Mouse (Mus musculus) forebrain, embryonic 12.5 days (tissue): ENCODE results near the gene Sympk. TPM values are rescaled to one million over a fixed set of nuclear protein-coding genes. Genes with fewer than 3 reads are reported as not detected.
"Not testable (repeated sequence)": the region's sequence is repeated elsewhere in the genome, so short reads cannot be mapped to it uniquely, and the experiment has no call there.

ENCODE experiments used
- ATAC-seq: fragments of 200-750 bp; cut with Nextera tagmentation; 2 replicates; pipeline ENCODE4 v1.8.0; 2017; ENCODE audit warnings: moderate TSS enrichment; ENCODE audit not compliant: low FRiP score
- H3K27ac ChIP-seq: fragments of 300-500 bp; sonication (generic); 2 replicates; pipeline ENCODE4 v1.5.1; 2016; ENCODE audit warnings: mild to moderate bottlenecking
- H3K27me3 ChIP-seq: fragments of 300-500 bp; sonication (generic); 2 replicates; pipeline ENCODE4 v1.6.1; 2016; ENCODE audit warnings: mild to moderate bottlenecking
- H3K36me3 ChIP-seq: fragments of 300-500 bp; sonication (generic); replicated peaks from 2 replicates; pipeline ENCODE4 v1.6.1; 2016; ENCODE audit warnings: mild to moderate bottlenecking
- H3K4me1 ChIP-seq: fragments of 300-500 bp; sonication (generic); 2 replicates; pipeline ENCODE4 v1.6.1; 2016
- H3K4me2 ChIP-seq: fragments of 300-500 bp; sonication (generic); 2 replicates; pipeline ENCODE4 v1.6.1; 2016; ENCODE audit warnings: mild to moderate bottlenecking, moderate library complexity
- H3K4me3 ChIP-seq: fragments of 300-500 bp; sonication (generic); replicated peaks from 2 replicates; pipeline ENCODE4 v1.5.1; 2016; ENCODE audit warnings: mild to moderate bottlenecking
- H3K9ac ChIP-seq: fragments of 300-500 bp; sonication (generic); 2 replicates; pipeline ENCODE4 v1.6.1; 2016; ENCODE audit warnings: mild to moderate bottlenecking
- H3K9me3 ChIP-seq: fragments of 300-500 bp; sonication (generic); 2 replicates; pipeline ENCODE4 v1.6.1; 2016
- WGBS: fragments of 180-500 bp; shearing (Covaris S2); methylation state at CpG from one replicate; pipeline ENCODE4 v1.1.7; 2016; 5-methylcytosine and 5-hydroxymethylcytosine counted together
- polyA plus RNA-seq: library from polyadenylated mRNA; unstranded; fragments of >200 nt; fragmentation: Nextera tagmentation; extraction: Ambion mirVana; gene quantifications from 2 replicates; pipeline ENCODE4 v1.2.1, GENCODE M21; 2016

The Sympk gene
- polyA plus RNA-seq, 1 experiment from 2014 or later: 53.2 TPM

GRCm38 (mm10) chr7:19065896-19066295 is 41.7 kb downstream of the Sympk start:
- WGBS: 56% methylated on average over 13 of the region's 13 CpGs
- Histone ChIP-seq H3K4me1 (no peaks in the 10 kb centered on the region), H3K27ac (no peak overlapping the region), H3K9ac (no peak overlapping the region), H3K9me3 (no peaks in the 10 kb centered on the region), H3K4me2 (0 out of 2 replicates have a peak overlapping the region, but pooled peaks have one; percentile 15), H3K36me3 (no peaks in the 10 kb centered on the region), H3K27me3 (peaks cover 35% of the 10 kb centered on the region), H3K4me3 (no peak overlapping the region)
- ATAC-seq: no peak

- H3K9ac ChIP-seq: no peak overlapping the region
- 46% methylated on average over 14 of the region's 14 CpGs for WGBS
- ATAC-seq: no peak
- H3K9me3 ChIP-seq: no peaks in the 10 kb centered on the region
- no peak overlapping the region for H3K4me2 ChIP-seq
- H3K4me3 ChIP-seq: no peak overlapping the region
- H3K36me3 ChIP-seq: no peaks in the 10 kb centered on the region
- H3K4me1 ChIP-seq: no peaks in the 10 kb centered on the region
- peaks cover 35% of the 10 kb centered on the region for H3K27me3 ChIP-seq
- H3K27ac ChIP-seq: no peak overlapping the region
Observed at GRCm38 (mm10) chr7:19067063-19067462, 42.9 kb downstream of the Sympk start.

GRCm38 (mm10) chr7:19067935-19068334 is 43.8 kb downstream of the Sympk start:
- WGBS: 77% methylated on average over 12 of the region's 14 CpGs
- H3K27ac ChIP-seq: no peak overlapping the region

GRCm38 (mm10) chr7:19068707-19069106 is 44.5 kb downstream of the Sympk start:
- Histone ChIP-seq H3K4me2 (no peak overlapping the region), H3K9me3 (no peaks in the 10 kb centered on the region), H3K27me3 (peaks cover 35% of the 10 kb centered on the region), H3K4me3 (no peak overlapping the region), H3K9ac (no peak overlapping the region), H3K4me1 (no peaks in the 10 kb centered on the region), H3K36me3 (no peaks in the 10 kb centered on the region), H3K27ac (no peak overlapping the region)
- ATAC-seq: no peak
- WGBS: 5% methylated on average over 2 of the region's 2 CpGs

More at GRCm38 (mm10) chr7:19067935-19068334, 43.8 kb downstream of the Sympk start:
- H3K36me3 ChIP-seq: no peaks in the 10 kb centered on the region
- no peak overlapping the region for H3K9ac ChIP-seq
- ATAC-seq: no peak
- no peaks in the 10 kb centered on the region for H3K9me3 ChIP-seq
- no peaks in the 10 kb centered on the region for H3K4me1 ChIP-seq
- H3K4me2 ChIP-seq: no peak overlapping the region
- H3K27me3 ChIP-seq: peaks cover 35% of the 10 kb centered on the region
- no peak overlapping the region for H3K4me3 ChIP-seq

GRCm38 (mm10) chr7:19069500-19069899 is 45.3 kb downstream of the Sympk start:
- H3K9me3 ChIP-seq: 0 out of 2 replicates have a peak, but pooled peaks cover 1% of the 10 kb centered on the region
- H3K27me3 ChIP-seq: peaks cover 30% of the 10 kb centered on the region
- no peak overlapping the region for H3K9ac ChIP-seq
- 50% methylated on average over 3 of the region's 3 CpGs for WGBS
- ATAC-seq: no peak
- no peak overlapping the region for H3K4me3 ChIP-seq
- H3K4me2 ChIP-seq: no peak overlapping the region
- no peak overlapping the region for H3K27ac ChIP-seq
- H3K4me1 ChIP-seq: no peaks in the 10 kb centered on the region
- no peaks in the 10 kb centered on the region for H3K36me3 ChIP-seq

GRCm38 (mm10) chr7:19071024-19071423 is 46.8 kb downstream of the Sympk start:
- H3K27ac ChIP-seq, H3K9ac ChIP-seq, H3K9me3 ChIP-seq, ATAC-seq, H3K36me3 ChIP-seq, H3K4me1 ChIP-seq, H3K4me2 ChIP-seq, H3K4me3 ChIP-seq: not testable (repeated sequence)
- WGBS: 55% methylated on average over 3 of the region's 3 CpGs
- peaks cover 15% of the 10 kb centered on the region for H3K27me3 ChIP-seq

GRCm38 (mm10) chr7:19073504-19073903 is 49.3 kb downstream of the Sympk start:
- no peak overlapping the region for H3K9ac ChIP-seq
- H3K4me3 ChIP-seq: no peak overlapping the region
- H3K27me3 ChIP-seq: no peaks in the 10 kb centered on the region
- peaks cover 8% of the 10 kb centered on the region for H3K36me3 ChIP-seq
- H3K9me3 ChIP-seq: 0 out of 2 replicates have a peak, but pooled peaks cover 4% of the 10 kb centered on the region
- H3K4me2 ChIP-seq: no peak overlapping the region
- ATAC-seq: no peak
- WGBS: 92% methylated on average over 9 of the region's 9 CpGs
- H3K4me1 ChIP-seq: peaks cover 23% of the 10 kb centered on the region
- no peak overlapping the region for H3K27ac ChIP-seq

GRCm38 (mm10) chr7:19074494-19074893 is 50.3 kb downstream of the Sympk start:
- H3K9me3 ChIP-seq: 0 out of 2 replicates have a peak, but pooled peaks cover 4% of the 10 kb centered on the region
- H3K27me3 ChIP-seq: no peaks in the 10 kb centered on the region
- no peak overlapping the region for H3K27ac ChIP-seq
- WGBS: 93% methylated on average over 6 of the region's 6 CpGs
- H3K4me3 ChIP-seq: no peak overlapping the region
- no peak overlapping the region for H3K4me2 ChIP-seq
- H3K4me1 ChIP-seq: peaks cover 23% of the 10 kb centered on the region
- ATAC-seq: no peak
- H3K36me3 ChIP-seq: peaks cover 18% of the 10 kb centered on the region
- no peak overlapping the region for H3K9ac ChIP-seq

GRCm38 (mm10) chr7:19075231-19075630 is 51.1 kb downstream of the Sympk start:
- Histone ChIP-seq H3K27ac (0 out of 2 replicates have a peak overlapping the region, but pooled peaks have one; percentile 42), H3K9ac (no peak overlapping the region), H3K9me3 (0 out of 2 replicates have a peak, but pooled peaks cover 4% of the 10 kb centered on the region), H3K4me2 (peak overlapping the region; percentile 58), H3K27me3 (no peaks in the 10 kb centered on the region), H3K4me1 (peaks cover 23% of the 10 kb centered on the region), H3K36me3 (peaks cover 25% of the 10 kb centered on the region), H3K4me3 (peak overlapping the region; percentile 96)
- no peak for ATAC-seq
- WGBS: 65% methylated on average over 5 of the region's 5 CpGs

- 1% methylated on average over 70 of the region's 91 CpGs for WGBS
Observed at GRCm38 (mm10) chr7:19075723-19076585, 51.8 kb downstream of the Sympk start, which contains the start of gene Dmwd. Gene Dmwd, plus strand, starts transcription at chr7:19076227.

GRCm38 (mm10) chr7:19076586-19076991 is 52.4 kb downstream of the Sympk start:
- peaks cover 39% of the 10 kb centered on the region for H3K36me3 ChIP-seq

More at GRCm38 (mm10) chr7:19075723-19076585, 51.8 kb downstream of the Sympk start, which contains the start of gene Dmwd:
- no peaks in the 10 kb centered on the region for H3K27me3 ChIP-seq
- H3K9ac ChIP-seq: peak within 1 kb of the TSS; percentile 98
- H3K4me2 ChIP-seq: peak within 1 kb of the TSS; percentile 92
- H3K4me3 ChIP-seq: peak within 1 kb of the TSS; percentile 96
- peaks cover 23% of the 10 kb centered on the region for H3K4me1 ChIP-seq
- peak; percentile 99 for ATAC-seq
- peak within 1 kb of the TSS; percentile 72 for H3K27ac ChIP-seq
- peaks cover 32% of the 10 kb centered on the region for H3K36me3 ChIP-seq
- H3K9me3 ChIP-seq: 0 out of 2 replicates have a peak, but pooled peaks cover 4% of the 10 kb centered on the region

GRCm38 (mm10) chr7:19077761-19078160 is 53.6 kb downstream of the Sympk start:
- 83% methylated on average over 14 of the region's 14 CpGs for WGBS
- peak overlapping the region; percentile 98 for H3K9ac ChIP-seq
- peaks cover 50% of the 10 kb centered on the region for H3K36me3 ChIP-seq

More at GRCm38 (mm10) chr7:19076586-19076991, 52.4 kb downstream of the Sympk start:
- Histone ChIP-seq H3K9me3 (0 out of 2 replicates have a peak, but pooled peaks cover 4% of the 10 kb centered on the region), H3K4me3 (peak overlapping the region; percentile 96), H3K4me2 (peak overlapping the region; percentile 92), H3K4me1 (peaks cover 23% of the 10 kb centered on the region), H3K27me3 (no peaks in the 10 kb centered on the region), H3K9ac (peak overlapping the region; percentile 98), H3K27ac (peak overlapping the region; percentile 72)
- WGBS: under 1% methylated on average over 22 of the region's 22 CpGs
- ATAC-seq: no peak

More at GRCm38 (mm10) chr7:19077761-19078160, 53.6 kb downstream of the Sympk start:
- ATAC-seq: no peak
- Histone ChIP-seq H3K4me1 (peaks cover 26% of the 10 kb centered on the region), H3K27me3 (no peaks in the 10 kb centered on the region), H3K9me3 (0 out of 2 replicates have a peak, but pooled peaks cover 4% of the 10 kb centered on the region), H3K4me3 (peak overlapping the region; percentile 96), H3K27ac (no peak overlapping the region), H3K4me2 (peak overlapping the region; percentile 92)
